Mouse (Mus musculus): ENCODE data around the gene Tmem246.
"Not testable (repeated sequence)": the region's sequence is repeated elsewhere in the genome, so short reads cannot be mapped to it uniquely, and the experiment has no call there.

DNA sequence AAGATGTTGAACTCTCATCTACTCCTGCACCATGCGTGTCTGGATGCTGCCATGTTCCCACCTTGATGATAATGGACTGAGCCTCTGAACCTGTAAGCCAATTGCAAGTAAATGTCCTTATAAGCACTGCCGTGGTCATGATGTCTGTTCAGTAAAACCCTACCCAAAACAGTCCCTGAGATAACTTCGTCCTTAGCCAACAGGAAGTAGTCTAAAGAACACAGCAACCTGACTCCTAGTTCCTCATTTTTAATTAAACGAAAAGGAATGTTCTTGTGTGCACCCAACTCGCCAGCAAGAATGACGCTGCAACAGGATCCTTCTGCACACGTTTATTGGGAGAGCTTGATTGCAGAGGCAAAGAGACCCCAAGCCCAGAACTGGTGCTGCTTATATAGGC lies 22.2 kb upstream of the Tmem246 start:
- not testable (repeated sequence) for TF ChIP-seq USF1 (IDR thresholded peaks at IDR 0.05; ENCODE audit: low read depth); REST (IDR thresholded peaks at IDR 0.05; ENCODE audit: insufficient read depth, insufficient read length); MYOD1 (IDR thresholded peaks at IDR 0.05; ENCODE audit: control insufficient read depth in 1 of 3, insufficient read length in 2 of 3, low read depth in 2 of 3); POLR2A (IDR thresholded peaks at IDR 0.05; ENCODE audit: insufficient read length, low read depth); POLR2AphosphoS2 (IDR thresholded peaks at IDR 0.05; ENCODE audit: insufficient read length, low read depth); TCF12 (IDR thresholded peaks at IDR 0.05; ENCODE audit: insufficient read depth, poor library complexity, severe bottlenecking); MYOG (IDR thresholded peaks at IDR 0.05; ENCODE audit: control insufficient read depth in 1 of 3, insufficient read depth in 1 of 3, insufficient read length in 2 of 3, low read depth in 2 of 3)

All from myocyte (in vitro differentiated cells).